Mouse (Mus musculus): ENCODE data around the gene Gne. TPM values are rescaled to one million over a fixed set of nuclear protein-coding genes. Genes with fewer than 3 reads are reported as not detected.
A peak's percentile ranks its signal among the peaks of the same experiment; 100 is the strongest.

Gne gene
- total RNA-seq, 2 experiments from 2014 or later = 42.0 to 45.9 TPM

GRCm38 (mm10) chr4:44028303-44029135, 55.5 kb downstream of the Gne start:
- peak; percentile 28 to 53 for DNase-seq (ENCODE audit: low spot score in 2 of 2)

- DNase-seq (ENCODE audit: low spot score in 2 of 2) = no peak
Observed at GRCm38 (mm10) chr4:44025570-44025969, 58.4 kb downstream of the Gne start.

GRCm38 (mm10) chr4:44024241-44024640, 59.7 kb downstream of the Gne start:
- DNase-seq (ENCODE audit: low spot score in 2 of 2) = no peak

- no peak for DNase-seq (ENCODE audit: low spot score in 2 of 2)
Observed at GRCm38 (mm10) chr4:44023681-44024080, 60.3 kb downstream of the Gne start.

GRCm38 (mm10) chr4:44022766-44023165, 61.2 kb downstream of the Gne start:
- no peak for DNase-seq (ENCODE audit: low spot score in 2 of 2)

GRCm38 (mm10) chr4:44022323-44022722, 61.7 kb downstream of the Gne start:
- no peak for DNase-seq (ENCODE audit: low spot score in 2 of 2)

- no peak for DNase-seq (ENCODE audit: low spot score in 2 of 2)
Observed at GRCm38 (mm10) chr4:44016791-44017190, 67.2 kb downstream of the Gne start.

- DNase-seq (ENCODE audit: low spot score in 2 of 2) = no peak
Observed at GRCm38 (mm10) chr4:44016071-44016470, 67.9 kb downstream of the Gne start.

GRCm38 (mm10) chr4:44013391-44014070, 70.4 kb downstream of the Gne start:
- no peak for DNase-seq (ENCODE audit: low spot score in 2 of 2)

GRCm38 (mm10) chr4:44012376-44013367, 71.3 kb downstream of the Gne start:
- peak; percentile 86 to 97 for DNase-seq (ENCODE audit: low spot score in 2 of 2)

- DNase-seq (ENCODE audit: low spot score in 2 of 2) = no peak
Observed at GRCm38 (mm10) chr4:44011799-44012198, 72.2 kb downstream of the Gne start.

GRCm38 (mm10) chr4:44010893-44011292, 73.1 kb downstream of the Gne start:
- no peak for DNase-seq (ENCODE audit: low spot score in 2 of 2)

GRCm38 (mm10) chr4:44010176-44010575, 73.8 kb downstream of the Gne start:
- no peak for DNase-seq (ENCODE audit: low spot score in 2 of 2)

GRCm38 (mm10) chr4:44004623-44005409, 79.2 kb downstream of the Gne start:
- no peak for DNase-seq (ENCODE audit: low spot score in 2 of 2)

GRCm38 (mm10) chr4:44004126-44004525, 79.9 kb downstream of the Gne start, which contains the start of gene Clta:
TSS of gene Clta (plus strand) at chr4:44004452.
- DNase-seq (ENCODE audit: low spot score in 2 of 2) = no peak

GRCm38 (mm10) chr4:44003622-44004021, 80.4 kb downstream of the Gne start:
- no peak for DNase-seq (ENCODE audit: low spot score in 2 of 2)

- DNase-seq (ENCODE audit: low spot score in 2 of 2) = no peak
Observed at GRCm38 (mm10) chr4:43994342-43994741, 89.6 kb downstream of the Gne start.

GRCm38 (mm10) chr4:43993072-43993471, 90.9 kb downstream of the Gne start:
- no peak for DNase-seq (ENCODE audit: low spot score in 2 of 2)

GRCm38 (mm10) chr4:43988976-43989375, 95.0 kb downstream of the Gne start:
- no peak for DNase-seq (ENCODE audit: low spot score in 2 of 2)

GRCm38 (mm10) chr4:43984326-43984725, 99.7 kb downstream of the Gne start:
- no peak for DNase-seq (ENCODE audit: low spot score in 2 of 2)

Data from layer of hippocampus, postnatal 14 days (tissue).